Mouse (Mus musculus): Measurements from ENCODE around the gene Scamp4.

Gene Scamp4

DNA sequence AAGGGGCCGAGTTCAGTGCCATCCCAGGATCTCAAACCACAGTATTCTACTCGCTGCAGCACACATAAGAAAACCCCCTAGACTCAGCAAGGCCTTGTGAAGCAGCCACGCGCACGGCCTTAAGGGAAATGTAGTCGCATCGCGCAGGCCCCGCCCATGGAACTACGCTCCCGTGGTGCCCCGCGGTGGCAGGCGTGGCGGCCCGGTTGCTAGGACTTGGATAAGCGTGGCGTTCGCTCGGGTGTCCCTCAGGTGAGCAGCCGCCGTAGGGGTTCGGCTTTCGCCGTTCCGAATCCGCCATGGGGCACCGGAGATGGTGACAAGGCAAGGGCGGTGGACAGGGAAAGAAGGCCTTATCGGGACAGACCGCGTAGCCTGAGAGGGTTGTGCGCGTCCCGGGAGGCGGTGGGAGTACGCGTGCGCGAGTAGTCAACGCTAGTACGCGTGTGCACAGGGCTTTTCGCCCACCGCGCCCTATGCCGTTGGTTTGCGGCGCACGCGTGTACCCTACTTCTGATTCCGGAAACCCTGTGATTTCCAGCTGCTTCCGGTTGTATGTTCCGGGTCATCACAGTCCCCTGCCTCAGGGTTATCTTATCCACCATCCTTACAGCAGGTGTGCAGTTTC, at the start of gene Scamp4, which contains the start of gene Adat3:
Gene Scamp4, plus strand, starts transcription at position 175 of the 628 bp plus-strand sequence.
Gene Adat3, plus strand, starts transcription at position 183 of the 628 bp plus-strand sequence.
- peak; percentile 93 for DNase-seq (ENCODE audit: low spot score)

DNA sequence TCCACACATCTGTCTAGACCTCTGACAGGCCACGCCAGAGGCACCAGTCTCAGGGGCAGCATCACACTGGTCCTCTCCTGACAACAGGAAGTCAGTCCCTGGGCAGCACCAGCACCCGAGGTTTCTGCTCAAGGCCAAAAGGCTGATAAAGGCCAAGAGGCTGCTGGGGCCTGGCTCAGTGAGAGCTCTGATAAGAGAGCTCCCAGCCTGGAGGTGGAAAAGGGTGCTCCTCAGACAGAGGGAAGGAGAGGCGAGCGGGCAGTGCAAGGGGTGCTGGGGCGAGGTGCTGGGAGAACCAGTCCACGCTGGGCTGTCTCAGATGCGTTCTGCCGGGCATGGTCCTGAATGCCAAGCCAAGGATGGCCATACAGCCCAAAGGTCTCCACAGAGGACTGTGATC, 49.1 kb upstream of the Scamp4 start:
- peak; percentile 60 for DNase-seq (ENCODE audit: low spot score)

DNA sequence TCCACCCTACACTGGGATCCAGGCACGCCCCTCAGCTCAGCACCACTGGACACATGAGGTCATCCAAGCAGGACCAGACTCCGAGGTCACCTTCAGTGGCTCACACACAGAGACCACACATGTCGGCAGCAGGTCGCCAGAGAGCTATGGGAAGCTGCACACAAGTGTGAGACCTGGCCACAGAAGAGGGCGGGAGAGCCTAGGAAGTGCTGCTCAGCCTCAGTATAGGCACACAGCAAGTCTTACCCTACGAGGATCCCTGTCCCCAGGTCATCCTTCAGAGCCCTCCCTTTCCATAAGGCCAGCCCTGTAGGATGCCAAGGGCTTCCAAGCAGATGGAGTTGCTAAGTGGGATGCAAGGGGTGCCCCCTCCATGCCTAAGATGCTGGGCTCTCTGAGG, 48.7 kb upstream of the Scamp4 start:
- no peak for DNase-seq (ENCODE audit: low spot score)

DNA sequence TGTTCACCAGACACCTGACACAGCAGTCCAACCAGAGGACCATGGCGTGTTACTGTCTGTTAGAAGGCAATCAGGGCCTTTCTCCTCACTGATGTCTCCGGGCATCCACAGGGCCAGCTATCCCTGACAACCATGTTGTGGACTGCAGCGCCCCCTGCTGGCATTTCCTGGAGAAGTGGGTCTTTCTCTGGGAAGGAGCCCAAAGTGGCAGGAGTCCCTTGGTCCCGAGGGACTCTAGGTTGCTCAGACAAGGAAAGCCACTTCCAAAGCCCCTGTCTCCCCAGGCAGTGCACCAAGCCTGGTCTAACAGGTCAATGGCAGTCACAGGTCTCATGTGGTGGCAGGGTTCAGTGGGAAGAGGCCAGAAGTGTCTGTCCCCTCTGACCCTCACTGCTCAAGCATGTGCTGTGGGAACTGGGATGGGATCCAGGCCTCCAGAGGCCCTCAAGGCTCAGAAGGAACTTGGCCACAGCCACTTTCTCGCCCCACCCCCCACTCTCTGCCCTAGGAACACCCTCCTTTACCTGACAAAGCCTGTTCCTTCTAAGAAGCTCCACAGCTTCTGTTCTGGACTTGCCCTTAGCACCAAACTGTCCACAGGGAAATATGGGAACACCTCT, 45.2 kb upstream of the Scamp4 start:
- DNase-seq (ENCODE audit: low spot score): peak; percentile 86

DNA sequence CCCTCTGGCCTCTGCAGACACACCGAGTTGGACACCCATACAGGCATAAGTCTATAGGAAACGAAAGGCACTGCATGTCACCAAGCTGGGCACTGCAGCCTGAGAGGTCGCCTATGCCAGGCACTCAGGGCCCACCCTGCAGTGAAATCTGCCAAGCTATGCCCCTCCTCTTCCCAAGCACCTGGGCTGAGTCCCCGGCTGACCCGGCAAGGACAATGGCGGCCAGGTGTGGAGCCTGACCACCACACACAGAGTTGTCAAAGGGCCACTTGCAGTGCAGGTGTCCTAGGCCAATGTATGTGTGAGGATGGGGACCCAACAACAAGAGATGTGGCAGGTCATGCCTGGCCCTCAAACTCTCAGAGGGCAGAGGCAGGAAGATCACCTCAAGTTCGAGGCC, 43.2 kb upstream of the Scamp4 start:
- DNase-seq (ENCODE audit: low spot score): no peak

DNA sequence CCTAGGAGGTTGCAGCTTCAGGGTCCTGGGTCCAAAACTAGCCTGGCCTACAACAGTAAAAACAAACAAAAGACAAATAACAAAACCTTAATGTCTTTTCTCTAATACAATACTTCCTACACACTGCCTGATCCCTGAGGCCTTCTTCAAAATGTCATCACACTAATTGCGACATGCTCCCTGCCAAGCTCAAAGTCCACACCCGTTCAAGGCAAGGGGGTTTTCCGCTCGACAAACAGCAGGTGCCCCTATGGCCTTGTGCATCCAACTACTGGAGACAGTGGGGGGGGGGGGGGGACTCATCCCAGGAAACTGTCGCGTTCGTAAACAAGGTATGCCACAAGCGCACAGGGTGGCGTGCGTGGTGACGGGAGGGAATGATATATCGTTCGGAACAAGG, 42.1 kb upstream of the Scamp4 start:
- no peak for DNase-seq (ENCODE audit: low spot score)

DNA sequence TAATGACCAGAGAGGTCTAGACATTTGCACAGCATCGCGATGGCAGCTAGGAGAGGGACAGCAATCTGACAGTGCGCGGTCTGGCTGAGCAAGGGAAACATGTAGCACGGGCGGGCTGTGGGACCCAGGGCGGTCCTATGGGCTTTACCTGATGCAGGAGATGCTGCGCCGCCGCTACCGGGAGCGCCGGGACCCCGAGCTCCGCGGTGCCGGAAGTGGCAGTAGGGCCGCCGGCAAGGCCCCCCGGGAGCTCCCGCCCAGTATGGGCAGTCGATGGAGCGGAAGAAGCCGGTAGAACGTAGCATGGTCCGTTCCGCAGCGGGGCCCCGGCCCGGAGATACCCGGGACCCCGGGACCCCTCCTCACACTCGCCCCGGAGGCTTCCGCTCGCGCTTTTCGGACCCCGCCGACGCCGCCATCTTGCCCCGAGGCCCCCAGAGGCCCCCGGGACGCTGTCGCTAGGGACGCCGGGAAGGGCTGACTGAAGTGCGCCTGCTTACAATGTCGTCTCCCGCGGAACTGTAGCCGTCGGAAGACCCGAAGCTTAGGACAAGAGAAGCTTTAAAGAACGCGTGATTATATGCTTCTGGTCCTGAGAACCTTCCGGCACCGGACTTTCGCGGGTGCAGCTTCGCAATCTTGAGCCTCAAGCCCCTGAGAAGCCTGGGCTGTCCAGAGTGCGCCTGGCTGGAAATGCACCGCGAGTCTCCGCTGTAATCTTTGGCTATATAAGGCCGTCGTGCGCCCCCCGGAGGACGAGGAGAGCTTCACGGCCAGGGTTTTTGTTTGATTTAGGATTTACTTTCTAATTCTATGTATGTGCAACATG, 41.3 kb upstream of the Scamp4 start, which contains the start of gene Rexo1:
Gene Rexo1, minus strand, starts transcription at position 445 of the 829 bp plus-strand sequence.
- DNase-seq (ENCODE audit: low spot score): peak; percentile 92

DNA sequence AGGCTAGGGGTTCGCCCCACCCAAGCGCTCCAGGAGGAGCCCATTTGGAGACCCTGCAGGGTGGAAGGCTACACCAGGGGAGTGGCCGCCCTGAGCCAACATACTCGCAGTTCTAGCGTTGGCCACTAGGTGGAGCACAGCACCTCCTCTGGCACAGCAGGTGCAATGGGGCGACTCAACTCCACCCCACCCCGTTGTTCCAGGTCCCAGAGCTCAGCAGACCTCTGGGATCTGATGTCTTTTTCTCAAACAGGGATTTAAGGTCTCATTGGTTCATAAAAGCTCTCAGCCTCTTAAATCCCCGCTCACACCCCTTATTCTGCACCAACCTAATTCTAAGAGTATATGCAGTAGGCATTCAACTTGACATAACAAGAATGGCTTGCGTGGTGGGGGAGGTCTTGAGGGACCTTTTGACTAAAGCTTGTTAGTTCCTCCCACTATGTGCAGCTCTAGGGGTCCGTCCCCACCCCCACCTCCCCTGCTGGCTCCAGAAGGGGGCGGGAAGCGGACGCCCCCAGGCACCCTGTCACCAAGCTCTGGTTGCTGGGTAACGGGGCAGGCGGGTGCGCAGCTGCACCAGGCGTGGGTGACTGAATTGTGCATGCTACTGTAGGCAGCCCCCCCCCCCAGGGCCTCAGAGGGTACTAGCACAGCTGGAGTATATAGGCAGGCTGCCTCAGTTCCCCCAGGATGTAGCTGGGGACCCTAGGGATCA, 36.1 kb upstream of the Scamp4 start:
- peak; percentile 80 for DNase-seq (ENCODE audit: low spot score)

DNA sequence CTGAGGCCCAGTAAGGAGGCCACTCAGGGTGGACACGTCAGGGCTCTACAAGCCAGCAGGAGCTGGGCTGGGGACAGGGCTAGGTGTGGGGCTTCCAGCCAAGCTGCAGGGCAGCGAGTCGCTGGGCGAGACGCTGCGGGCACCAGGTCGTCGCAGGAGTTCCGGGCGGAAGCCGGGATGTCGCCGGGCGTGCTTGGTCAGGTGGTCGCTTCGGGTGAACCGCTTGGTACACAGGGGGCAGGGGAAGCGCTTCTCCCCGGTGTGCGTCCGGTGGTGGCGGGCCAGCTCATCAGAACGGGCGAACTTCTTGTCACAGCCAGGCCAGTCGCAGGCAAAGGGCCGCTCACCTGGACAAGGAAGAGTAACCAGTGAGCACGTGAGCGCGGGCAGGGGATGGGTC, 33.8 kb upstream of the Scamp4 start:
- DNase-seq (ENCODE audit: low spot score): no peak

DNA sequence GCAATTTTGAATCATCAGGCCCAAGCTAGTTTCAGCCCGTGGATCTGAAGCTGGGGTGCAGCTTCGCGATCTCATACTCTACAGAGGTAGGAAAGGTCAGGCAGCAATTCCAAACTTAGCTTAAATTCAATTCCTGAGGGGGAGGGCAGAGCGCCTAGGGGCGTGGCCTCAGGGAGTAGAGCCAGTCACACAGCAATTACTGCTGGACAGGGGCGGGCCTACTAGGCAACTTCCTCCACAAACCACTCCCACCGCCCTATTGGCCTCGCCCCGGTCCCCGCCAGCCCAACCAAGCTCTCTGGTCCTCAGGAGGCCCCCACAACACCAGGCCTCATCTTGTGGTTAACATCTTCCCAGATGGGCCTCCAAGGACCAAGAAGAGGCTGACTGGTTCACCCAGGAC, 33.0 kb upstream of the Scamp4 start:
- DNase-seq (ENCODE audit: low spot score): peak; percentile 54

DNA sequence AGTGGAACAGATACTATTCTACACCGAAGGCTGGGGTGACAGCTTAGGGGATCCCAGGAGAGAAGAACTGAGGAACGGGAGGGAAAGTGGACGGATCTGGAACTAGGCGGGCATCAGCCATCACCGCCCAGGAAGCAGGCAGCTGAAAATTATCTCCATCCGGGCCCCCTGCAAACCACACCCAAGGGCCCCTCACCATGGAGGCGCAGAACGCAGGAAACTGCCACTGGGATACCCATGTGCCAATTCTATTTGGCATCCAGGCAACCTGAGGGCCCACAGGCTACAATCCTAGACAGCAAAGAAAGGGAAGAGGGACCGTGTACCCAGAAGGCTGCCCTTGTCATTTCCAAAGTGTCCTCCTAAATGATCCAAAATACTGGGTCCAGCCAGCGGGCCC, 32.3 kb upstream of the Scamp4 start:
- no peak for DNase-seq (ENCODE audit: low spot score)

DNA sequence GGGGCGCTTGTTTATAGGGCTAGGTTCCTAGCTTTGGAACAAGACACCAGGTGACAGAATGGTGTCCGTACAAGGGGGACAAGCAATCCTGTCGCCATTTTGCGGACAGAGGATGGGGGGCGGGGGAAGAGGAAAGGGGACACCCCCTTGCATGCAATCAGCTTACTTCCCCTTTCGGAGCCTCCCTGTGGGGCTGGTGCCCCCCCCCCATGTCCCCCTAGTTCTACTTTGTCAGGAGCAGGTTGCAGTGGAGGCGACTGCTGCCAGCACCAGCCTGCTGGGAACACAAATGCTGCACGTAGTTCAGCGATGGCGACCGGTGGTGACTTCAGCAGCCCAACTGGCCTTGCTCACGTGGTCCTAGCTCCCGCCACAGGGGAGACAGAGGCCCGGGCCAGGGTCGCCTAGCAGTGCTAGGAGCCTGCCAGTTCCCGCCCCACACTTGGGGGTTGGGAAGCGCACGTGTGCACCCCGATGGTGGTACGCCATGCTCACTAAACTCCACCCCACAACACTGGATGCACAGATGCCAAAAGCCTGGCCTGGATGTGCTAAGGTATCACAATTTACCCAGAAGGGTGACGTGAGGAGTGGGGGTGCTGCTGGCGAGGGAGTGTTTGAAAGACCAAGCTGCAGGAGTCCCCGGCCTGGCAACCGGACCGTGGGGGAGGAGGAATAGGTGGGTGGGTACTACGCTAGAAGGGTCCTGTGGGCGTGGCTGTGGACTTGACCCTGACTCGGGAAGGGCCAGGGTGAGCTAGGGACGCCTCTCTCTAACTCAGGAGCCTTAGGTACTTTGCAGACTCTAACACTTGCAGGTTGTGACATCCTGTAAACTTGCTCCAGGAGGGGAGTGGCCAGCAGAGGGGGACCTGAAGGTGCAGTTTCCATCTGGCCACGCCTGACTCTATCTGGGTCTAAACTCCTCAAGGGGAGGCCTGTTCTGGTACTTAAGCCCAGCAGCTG, 31.5 kb upstream of the Scamp4 start:
- DNase-seq (ENCODE audit: low spot score): no peak

DNA sequence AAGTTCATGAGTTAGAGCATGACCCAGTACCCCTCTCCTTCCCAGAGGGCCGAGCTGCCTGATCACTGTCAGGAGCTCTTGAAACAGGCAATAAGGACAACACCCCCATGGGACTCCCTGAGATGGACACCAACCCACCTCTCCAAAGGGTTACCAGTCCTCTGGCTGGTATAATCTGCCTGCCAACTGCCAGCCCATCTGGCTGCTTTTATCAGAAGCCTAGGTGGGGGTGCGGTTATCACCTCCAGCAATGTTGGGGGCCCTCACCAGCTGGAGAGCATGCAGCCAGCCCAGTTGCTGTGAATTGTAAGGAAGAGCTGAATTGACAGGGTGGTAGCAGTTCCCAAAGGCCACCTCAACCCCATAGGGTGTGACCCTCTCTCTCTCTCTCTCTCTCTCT, 30.2 kb upstream of the Scamp4 start:
- DNase-seq (ENCODE audit: low spot score): no peak

DNA sequence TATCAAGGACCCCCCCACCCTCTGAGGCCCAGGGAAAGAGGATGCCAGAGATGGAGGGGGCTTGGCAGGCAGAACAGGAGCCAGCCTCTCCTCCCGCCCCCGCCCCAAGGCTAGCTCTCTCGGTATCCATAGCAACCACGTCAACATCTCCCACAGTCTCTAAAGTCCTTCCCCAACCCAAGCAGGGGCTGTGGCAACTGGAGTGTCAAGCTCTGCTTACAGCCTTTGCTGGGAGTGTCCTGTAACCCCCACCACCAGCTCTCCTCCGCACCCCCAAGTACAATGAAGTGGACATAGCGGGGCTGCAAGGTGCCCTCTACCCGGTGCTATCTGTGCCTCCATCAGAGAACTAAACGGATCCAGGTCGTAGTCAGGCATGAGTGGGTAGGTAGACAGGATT, 28.7 kb upstream of the Scamp4 start:
- DNase-seq (ENCODE audit: low spot score): no peak

DNA sequence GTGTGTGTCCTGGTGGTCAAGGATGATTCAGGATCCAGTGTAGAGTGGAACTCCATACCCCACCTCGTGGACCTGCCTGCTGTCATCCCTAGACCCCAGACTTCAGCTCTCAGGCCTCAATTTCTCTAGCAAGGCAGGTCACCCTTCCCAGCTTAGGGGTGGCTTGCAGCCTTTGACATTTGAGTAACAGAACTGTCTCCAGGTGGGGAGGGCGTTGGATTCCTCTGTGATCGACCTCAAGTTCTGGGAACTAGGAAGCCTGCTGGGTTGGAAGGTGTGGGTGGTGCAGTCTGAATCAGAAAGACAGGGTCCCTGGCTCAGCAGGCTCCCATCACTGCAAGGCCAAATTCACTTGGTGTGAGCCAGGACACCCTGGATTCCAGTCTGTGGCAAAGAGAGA, 27.8 kb upstream of the Scamp4 start:
- DNase-seq (ENCODE audit: low spot score): no peak

DNA sequence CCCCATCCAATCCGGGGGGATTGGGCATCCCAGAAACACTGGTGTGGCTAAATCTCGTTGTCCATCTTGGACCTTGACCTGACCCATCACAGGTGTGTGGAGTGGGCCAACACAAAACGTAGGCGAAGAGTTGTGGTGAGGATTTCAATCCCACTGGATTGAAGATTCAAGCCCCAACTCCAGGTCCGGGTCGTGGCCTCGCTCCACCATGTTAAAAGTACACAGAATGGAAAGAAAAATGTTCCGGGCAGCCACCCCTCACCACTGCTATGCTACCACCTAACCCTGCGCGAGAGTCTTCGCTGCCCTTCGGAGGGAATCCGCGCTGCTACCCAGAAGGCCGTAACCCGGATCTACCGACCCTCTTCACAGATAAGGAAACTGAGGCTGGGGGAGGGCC, 26.7 kb upstream of the Scamp4 start:
- no peak for DNase-seq (ENCODE audit: low spot score)

DNA sequence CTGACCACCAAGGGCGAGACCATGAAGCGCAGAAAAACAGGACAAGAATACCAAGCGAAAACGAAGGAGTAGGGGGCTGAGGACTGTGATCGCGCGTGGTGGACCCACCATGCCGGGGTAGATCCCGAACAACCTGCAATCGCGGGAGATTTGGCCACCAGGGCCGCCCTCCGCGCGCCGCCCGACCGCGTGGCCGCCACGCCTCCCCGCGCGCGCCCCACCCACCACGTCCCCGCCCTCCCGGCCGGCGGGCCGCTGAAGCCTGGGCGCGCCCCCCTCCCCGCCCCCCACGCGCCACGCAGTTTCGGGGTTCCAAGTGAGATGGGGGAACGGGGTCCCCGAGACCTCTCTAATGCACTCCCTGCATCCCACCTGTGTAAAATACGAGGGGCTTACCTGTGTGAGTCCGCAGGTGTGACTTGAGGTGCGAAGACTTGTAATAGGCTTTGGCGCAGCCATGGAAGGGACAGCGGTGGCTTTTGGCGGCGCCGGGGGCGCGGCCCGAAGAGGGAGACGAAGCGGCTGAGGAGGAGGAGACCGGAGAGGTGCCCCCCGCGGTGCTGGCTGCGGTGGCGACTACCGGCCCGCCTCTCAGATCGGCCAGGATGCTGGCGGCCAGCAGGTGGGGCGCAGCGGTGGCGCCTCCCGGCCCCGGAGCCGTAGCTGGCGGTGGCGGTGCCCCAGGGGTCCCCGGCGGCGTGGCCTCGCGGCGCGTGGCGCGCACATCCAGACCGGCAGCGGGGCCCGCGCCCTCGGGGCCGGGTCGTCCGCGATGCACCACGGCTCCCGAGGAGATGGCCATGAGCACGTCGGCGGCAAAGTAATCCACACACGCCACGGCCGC, 26.1 kb upstream of the Scamp4 start:
- DNase-seq (ENCODE audit: low spot score): peak; percentile 70

DNA sequence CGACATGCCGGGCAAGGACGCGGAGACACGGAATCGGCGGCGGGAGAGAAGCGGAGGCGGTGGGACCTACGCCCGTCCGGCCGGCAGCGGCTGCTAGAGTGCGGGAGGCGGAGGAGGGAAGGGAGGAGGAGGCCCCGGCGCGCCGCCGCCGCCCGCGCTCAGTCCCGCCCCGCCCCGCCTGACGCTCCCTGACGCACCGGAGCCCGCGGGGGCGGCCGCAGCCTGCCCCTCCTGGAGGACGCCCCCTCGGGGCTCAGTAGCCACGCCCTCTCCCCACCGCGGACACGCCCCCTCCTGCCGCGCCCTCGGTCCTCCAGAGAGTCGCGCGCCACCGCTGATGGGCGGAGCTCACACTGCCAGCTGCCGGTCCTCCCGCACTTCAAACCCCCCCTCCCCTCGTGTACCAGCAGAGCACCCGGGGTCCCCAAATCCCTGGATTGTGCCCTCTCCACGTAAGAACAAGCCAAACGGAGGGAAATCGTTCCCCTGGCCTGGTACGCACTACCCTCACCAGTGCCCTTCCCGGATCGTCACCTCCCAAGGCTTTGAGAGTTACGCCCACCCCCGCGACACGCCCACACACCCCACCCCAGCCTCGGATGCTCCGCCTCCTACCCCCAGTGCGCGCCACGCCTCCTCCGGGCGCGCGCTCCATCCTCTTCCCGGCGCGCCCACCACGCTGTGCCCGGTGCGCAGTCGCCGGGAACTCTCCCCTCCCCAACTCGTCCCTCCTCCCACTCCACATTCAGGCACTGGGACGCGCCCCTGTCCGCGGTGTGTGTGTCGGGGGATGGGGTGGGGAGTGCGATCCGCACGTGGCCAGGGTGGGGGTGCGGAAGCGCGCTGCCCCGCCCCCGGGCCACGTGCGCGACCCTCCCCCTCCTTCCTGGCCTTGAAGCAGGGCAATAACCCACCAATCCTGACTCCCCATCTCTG, 25.2 kb upstream of the Scamp4 start, which contains the start of gene Klf16:
Gene Klf16, minus strand, starts transcription at position 127 of the 936 bp plus-strand sequence.
- DNase-seq (ENCODE audit: low spot score): peak; percentile 99

Measured in ovary, postnatal 36 days (tissue).